9 mouse cellular contexts compared by ENCODE assay signal in the genomic region with DNA sequence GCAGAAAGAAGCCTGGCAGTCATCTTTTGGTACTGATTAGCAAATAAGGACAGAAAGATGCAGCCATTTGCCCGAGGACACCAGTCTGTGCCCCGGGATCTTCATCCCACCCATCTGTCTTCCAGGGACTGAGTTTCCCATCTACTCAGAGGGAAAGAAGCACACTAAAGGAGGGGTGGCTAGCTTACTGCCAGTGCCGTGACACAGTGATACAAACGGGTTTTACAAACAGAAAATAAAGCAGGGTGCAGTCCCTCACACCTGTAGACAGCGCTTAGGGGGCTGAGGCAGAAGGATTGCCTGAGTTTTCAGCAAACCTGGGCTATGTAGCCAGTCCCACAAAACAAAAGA. TPM values are rescaled to one million over a fixed set of nuclear protein-coding genes. Genes with fewer than 3 reads are reported as not detected.
DNase-seq lines count a peak whose midpoint lies in the region; ATAC-seq lines count a peak whose summit lies in the region.
"Had no signal": no experiment of that assay in that cellular context is flagged by ENCODE, and none has a peak within 500 bp of the region (broad histone marks: within the 10 kb centered on the region; RNA-seq: fewer than 3 reads in every experiment).

No protein-coding gene starts in this region.

- peak overlapping the region; percentile 57 for H3K9ac ChIP-seq in kidney, embryonic 16.5 days (replicated peaks; ENCODE audit: low read length)
- no peak overlapping the region for H3K9ac ChIP-seq in embryonic facial prominence, embryonic 12.5 days
- H3K9ac ChIP-seq in intestine, embryonic 15.5 days = 0 out of 2 replicates have a peak overlapping the region, but pooled peaks have one; percentile 1
- H3K9ac ChIP-seq in neural tube, embryonic 12.5 days = no peak overlapping the region

- H3K4me2 ChIP-seq in kidney, embryonic 16.5 days (replicated peaks; ENCODE audit: low read depth, low read length) = peak overlapping the region; percentile 52
- peak overlapping the region; percentile 96 for H3K4me2 ChIP-seq in embryonic facial prominence, embryonic 12.5 days (replicated peaks)
- peak overlapping the region; percentile 94 for H3K4me2 ChIP-seq in intestine, embryonic 15.5 days (replicated peaks)
- H3K4me2 ChIP-seq in neural tube, embryonic 12.5 days (replicated peaks) = peak overlapping the region; percentile 88

- peaks cover 15% of the 10 kb centered on the region; the same call in 1 of the 2 replicates for H3K36me3 ChIP-seq in kidney, embryonic 16.5 days (ENCODE audit: insufficient read depth, low read length)
- peaks cover 22% of the 10 kb centered on the region for H3K36me3 ChIP-seq in embryonic facial prominence, embryonic 12.5 days
- H3K36me3 ChIP-seq in intestine, embryonic 15.5 days = peaks cover 15% of the 10 kb centered on the region
- H3K36me3 ChIP-seq in neural tube, embryonic 12.5 days = peaks cover 22% of the 10 kb centered on the region

- H3K27ac ChIP-seq in kidney, embryonic 16.5 days (ENCODE audit: low read length) = peak overlapping the region; percentile 19; the same call in 1 of the 2 replicates
- peak overlapping the region; percentile 47; the same call in 1 of the 2 replicates for H3K27ac ChIP-seq in embryonic facial prominence, embryonic 12.5 days
- peak overlapping the region; percentile 72 for H3K27ac ChIP-seq in intestine, embryonic 15.5 days
- no peak overlapping the region for H3K27ac ChIP-seq in neural tube, embryonic 12.5 days

- peak overlapping the region; percentile 83 for H3K4me3 ChIP-seq in kidney, embryonic 16.5 days (ENCODE audit: low read length)
- peak overlapping the region; percentile 72 for H3K4me3 ChIP-seq in embryonic facial prominence, embryonic 12.5 days
- H3K4me3 ChIP-seq in intestine, embryonic 15.5 days (replicated peaks) = peak overlapping the region; percentile 77
- H3K4me3 ChIP-seq in neural tube, embryonic 12.5 days = peak overlapping the region; percentile 79

- ATAC-seq in kidney, embryonic 16.5 days (ENCODE audit: low FRiP score, low TSS enrichment) = 0 out of 2 replicates have a peak, but pooled peaks have one; percentile 11
- no peak for ATAC-seq in embryonic facial prominence, embryonic 12.5 days (ENCODE audit: insufficient number of reproducible peaks, insufficient read depth, low FRiP score, low TSS enrichment)
- no peak; the same call in 1 of the 2 replicates for ATAC-seq in intestine, embryonic 15.5 days
- ATAC-seq in neural tube, embryonic 12.5 days (ENCODE audit: low FRiP score, low read depth) = peak; percentile 38

- H3K27me3 ChIP-seq in kidney, embryonic 16.5 days (ENCODE audit: insufficient read depth, low read length) = no peaks in the 10 kb centered on the region
- no peaks in the 10 kb centered on the region for H3K27me3 ChIP-seq in embryonic facial prominence, embryonic 12.5 days
- no peaks in the 10 kb centered on the region for H3K27me3 ChIP-seq in intestine, embryonic 15.5 days (replicated peaks)
- no peaks in the 10 kb centered on the region; the same call in 1 of the 2 replicates for H3K27me3 ChIP-seq in neural tube, embryonic 12.5 days (replicated peaks)

- peaks cover 17% of the 10 kb centered on the region for H3K4me1 ChIP-seq in kidney, embryonic 16.5 days (ENCODE audit: insufficient read depth, low read length)
- peaks cover 23% of the 10 kb centered on the region for H3K4me1 ChIP-seq in embryonic facial prominence, embryonic 12.5 days
- peaks cover 29% of the 10 kb centered on the region for H3K4me1 ChIP-seq in intestine, embryonic 15.5 days (replicated peaks)
- peaks cover 14% of the 10 kb centered on the region for H3K4me1 ChIP-seq in neural tube, embryonic 12.5 days

- no peaks in the 10 kb centered on the region for H3K9me3 ChIP-seq in kidney, embryonic 16.5 days (ENCODE audit: low read length)
- H3K9me3 ChIP-seq in embryonic facial prominence, embryonic 12.5 days = no peaks in the 10 kb centered on the region
- H3K9me3 ChIP-seq in intestine, embryonic 15.5 days = no peaks in the 10 kb centered on the region
- no peaks in the 10 kb centered on the region for H3K9me3 ChIP-seq in neural tube, embryonic 12.5 days

- no peak for DNase-seq in kidney, postnatal 25 days
- DNase-seq in urinary bladder, postnatal 14 days (ENCODE audit: low spot score) = no peak
- no peak for DNase-seq in kidney, adult 9 months
- no peak for DNase-seq in spleen, postnatal 36 days (ENCODE audit: low spot score in 2 of 2)

- WGBS in kidney, embryonic 16.5 days = 6% methylated on average over 5 of the region's 5 CpGs
- WGBS in embryonic facial prominence, embryonic 12.5 days = 13% methylated on average over 5 of the region's 5 CpGs
- WGBS in intestine, embryonic 15.5 days = 10% methylated on average over 5 of the region's 5 CpGs
- WGBS in neural tube, embryonic 12.5 days = 11% methylated on average over 5 of the region's 5 CpGs

RNA-seq across cellular contexts. Expression of a gene that starts 5.9 kb away (rescaled TPM):
- 99.3 and 104 TPM in 2 replicates for polyA plus RNA-seq in kidney, embryonic 16.5 days (2015; fragmentation: Nextera tagmentation; extraction: Ambion mirVana)
- 110 and 112 TPM in 2 replicates for polyA plus RNA-seq in embryonic facial prominence, embryonic 12.5 days (2016; fragmentation: Nextera tagmentation; extraction: Ambion mirVana)
- polyA plus RNA-seq in intestine, embryonic 15.5 days (2015; fragmentation: Nextera tagmentation; extraction: Ambion mirVana) = 162 and 168 TPM in 2 replicates
- 124 and 127 TPM in 2 replicates for polyA plus RNA-seq in neural tube, embryonic 12.5 days (2016; fragmentation: Nextera tagmentation; extraction: Ambion mirVana)

RNA-seq across cellular contexts. Expression of a gene that starts 7.1 kb away (rescaled TPM):
- polyA plus RNA-seq in kidney, embryonic 16.5 days (2015; fragmentation: Nextera tagmentation; extraction: Ambion mirVana) = not detected in 2 replicates
- 2.6 and 4.1 TPM in 2 replicates for polyA plus RNA-seq in embryonic facial prominence, embryonic 12.5 days (2016; fragmentation: Nextera tagmentation; extraction: Ambion mirVana)
- polyA plus RNA-seq in intestine, embryonic 15.5 days (2015; fragmentation: Nextera tagmentation; extraction: Ambion mirVana) = 23.5 and 25.8 TPM in 2 replicates
- 0.13 TPM in 1 of 2 replicates, not detected in the other for polyA plus RNA-seq in neural tube, embryonic 12.5 days (2016; fragmentation: Nextera tagmentation; extraction: Ambion mirVana)
- polyA plus RNA-seq: gonadal fat pad, adult 2 months had no signal

RNA-seq across cellular contexts. Expression of a gene that starts 19.9 kb away (rescaled TPM):
- 1.1 and 1.7 TPM in 2 replicates for polyA plus RNA-seq in kidney, embryonic 16.5 days (2015; fragmentation: Nextera tagmentation; extraction: Ambion mirVana)
- 2.4 and 3.0 TPM in 2 replicates for polyA plus RNA-seq in embryonic facial prominence, embryonic 12.5 days (2016; fragmentation: Nextera tagmentation; extraction: Ambion mirVana)
- 20.1 and 20.5 TPM in 2 replicates for polyA plus RNA-seq in intestine, embryonic 15.5 days (2015; fragmentation: Nextera tagmentation; extraction: Ambion mirVana)
- 25.0 and 31.7 TPM in 2 replicates for polyA plus RNA-seq in neural tube, embryonic 12.5 days (2016; fragmentation: Nextera tagmentation; extraction: Ambion mirVana)

RNA-seq across cellular contexts. Expression of a gene that starts 32.2 kb away (rescaled TPM):
- polyA plus RNA-seq in kidney, embryonic 16.5 days (2015; fragmentation: Nextera tagmentation; extraction: Ambion mirVana) = 6.6 and 6.7 TPM in 2 replicates
- 1.7 and 1.9 TPM in 2 replicates for polyA plus RNA-seq in embryonic facial prominence, embryonic 12.5 days (2016; fragmentation: Nextera tagmentation; extraction: Ambion mirVana)
- polyA plus RNA-seq in intestine, embryonic 15.5 days (2015; fragmentation: Nextera tagmentation; extraction: Ambion mirVana) = 2.2 and 2.7 TPM in 2 replicates
- 1.9 and 2.3 TPM in 2 replicates for polyA plus RNA-seq in neural tube, embryonic 12.5 days (2016; fragmentation: Nextera tagmentation; extraction: Ambion mirVana)

RNA-seq across cellular contexts. Expression of a gene that starts 59.7 kb away (rescaled TPM):
- 0.60 and 0.92 TPM in 2 replicates for polyA plus RNA-seq in kidney, embryonic 16.5 days (2015; fragmentation: Nextera tagmentation; extraction: Ambion mirVana)
- 0.77 and 1.2 TPM in 2 replicates for polyA plus RNA-seq in embryonic facial prominence, embryonic 12.5 days (2016; fragmentation: Nextera tagmentation; extraction: Ambion mirVana)
- 0.81 and 0.85 TPM in 2 replicates for polyA plus RNA-seq in intestine, embryonic 15.5 days (2015; fragmentation: Nextera tagmentation; extraction: Ambion mirVana)
- polyA plus RNA-seq in neural tube, embryonic 12.5 days (2016; fragmentation: Nextera tagmentation; extraction: Ambion mirVana) = 0.20 and 0.33 TPM in 2 replicates

Comparison
In these comparisons a context has a peak if more than half of its experiments do, and no peak if none do; other contexts are left out.
1. ATAC-seq: peak in kidney, embryonic 16.5 days (single experiment) and neural tube, embryonic 12.5 days (single experiment); none in embryonic facial prominence, embryonic 12.5 days (single experiment) and intestine, embryonic 15.5 days (single experiment).
2. H3K9ac ChIP-seq: peak in kidney, embryonic 16.5 days (single experiment) and intestine, embryonic 15.5 days (single experiment); none in embryonic facial prominence, embryonic 12.5 days (single experiment) and neural tube, embryonic 12.5 days (single experiment).
3. Peak in every context shown above with its lines, with median percentiles within 50 percentile points of each other: H3K4me2 ChIP-seq and H3K4me3 ChIP-seq.